Mouse (Mus musculus) heart, adult 18-20 months (tissue): ENCODE measurements around the gene Triobp. TPM values are rescaled to one million over a fixed set of nuclear protein-coding genes. Genes with fewer than 3 reads are reported as not detected.
"Not testable (repeated sequence)": the region's sequence is repeated elsewhere in the genome, so short reads cannot be mapped to it uniquely, and the experiment has no call there.

Experiments
- DNase-seq, 2 experiments: peaks; one replicate each; pipeline ENCODE4 v3.0.0; 2021 to 2022; ENCODE audit warnings: mixed read lengths in 1 of 2
- microRNA-seq, 2 experiments: library from miRNA; unstranded; fragments of <30 nt; microRNA quantifications; one replicate each; pipeline ENCODE4 v1.2.0; 2022
- total RNA-seq, 2 experiments: library from RNA; stranded (reverse); gene quantifications; 2 replicates each; pipeline ENCODE4 v1.2.3; 2021

Gene Triobp
- total RNA-seq, 2 experiments from 2014 or later, result 25.5 to 30.2 TPM

GRCm38 (mm10) chr15:79030551-79031435, 83.3 kb downstream of the Triobp start:
- DNase-seq, result peak; percentile 93 to 96

DNA sequence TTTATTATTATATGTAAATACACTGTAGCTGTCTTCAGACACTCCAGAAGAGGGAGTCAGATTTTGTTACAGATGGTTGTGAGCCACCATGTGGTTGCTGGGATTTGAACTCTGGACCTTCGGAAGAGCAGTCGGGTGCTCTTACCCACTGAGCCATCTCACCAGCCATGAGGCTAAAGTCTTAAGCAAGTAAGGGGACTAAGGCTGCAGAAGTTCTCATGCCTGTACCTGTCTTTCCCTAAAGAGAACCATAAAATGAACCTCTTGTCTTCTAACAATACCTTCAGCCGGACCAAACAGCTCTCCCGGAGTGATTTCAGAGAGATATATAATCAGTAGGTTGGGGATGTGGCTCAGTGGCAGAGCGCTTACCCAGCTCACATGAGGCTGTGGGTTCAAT, 84.4 kb downstream of the Triobp start:
- DNase-seq, result not testable (repeated sequence)

GRCm38 (mm10) chr15:79037913-79038328, 90.4 kb downstream of the Triobp start:
- peak; percentile 63 to 90 for DNase-seq

- DNase-seq, result no peak
Measured at GRCm38 (mm10) chr15:79038331-79038730, 90.8 kb downstream of the Triobp start.

- DNase-seq, result peak; percentile 73 to 76
Measured at GRCm38 (mm10) chr15:79038853-79039252, 91.3 kb downstream of the Triobp start.

DNA sequence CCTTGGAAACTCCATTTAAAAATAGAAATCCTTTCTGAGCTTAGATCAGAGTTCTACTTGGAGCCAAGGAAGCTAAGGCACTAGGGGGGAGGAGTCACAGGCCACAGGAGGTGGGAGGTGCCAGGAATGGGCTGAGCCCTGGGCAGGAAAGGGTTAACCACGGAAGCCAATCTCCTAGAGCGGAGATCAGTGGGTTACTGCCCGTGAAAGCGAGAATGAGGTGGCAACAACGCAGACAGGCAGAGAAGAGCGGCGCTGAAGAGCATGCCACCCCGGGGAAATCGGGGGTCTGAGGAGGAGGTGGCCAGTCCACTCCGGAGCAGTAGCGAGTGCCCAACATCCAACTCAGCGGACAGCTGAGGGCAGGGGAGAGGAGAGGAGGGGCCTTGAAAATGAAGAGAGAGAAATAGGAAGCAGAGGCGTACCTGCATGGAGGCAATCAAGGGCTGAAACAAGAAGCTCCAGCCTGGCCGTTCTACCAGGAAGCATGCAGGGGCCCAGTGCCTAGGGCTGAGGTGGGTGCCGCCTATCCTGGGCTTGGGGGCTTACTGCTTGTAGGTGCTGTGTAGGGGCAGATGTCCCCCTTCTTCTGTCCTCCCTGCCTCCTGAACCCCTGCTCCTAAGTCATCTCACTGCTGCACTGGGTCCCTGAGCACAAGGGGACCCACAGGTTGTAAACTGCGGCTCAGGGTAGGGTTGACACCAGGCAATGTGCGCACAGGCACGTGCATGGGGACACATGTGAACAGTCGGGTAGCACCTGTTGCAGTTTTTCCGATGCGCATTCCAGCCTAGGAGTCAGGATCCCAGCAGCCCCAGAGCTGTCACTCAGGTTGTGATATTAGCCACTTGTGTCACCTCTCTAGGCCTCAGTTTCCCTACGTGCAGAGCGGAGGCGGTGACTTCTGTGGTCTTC, 93.2 kb downstream of the Triobp start:
- DNase-seq, result no peak

DNA sequence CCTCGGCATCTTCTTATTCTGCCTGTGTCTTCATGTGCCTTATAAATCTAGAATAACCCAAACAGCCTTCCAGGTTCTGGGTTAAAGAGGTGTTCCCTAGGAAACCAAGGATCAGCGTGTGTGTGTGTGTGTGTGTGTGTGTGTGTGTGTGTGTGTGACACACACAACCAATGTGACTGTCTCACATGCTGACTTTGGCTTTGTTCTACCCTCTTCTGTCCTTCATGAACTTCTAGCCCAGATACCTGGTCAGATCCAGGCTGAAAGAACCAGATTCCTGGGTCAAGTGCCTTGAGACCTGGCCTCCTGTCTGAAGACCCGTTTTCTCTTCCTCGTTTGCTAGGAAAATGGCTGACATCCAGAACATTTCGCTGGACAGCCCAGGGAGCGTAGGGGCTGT, 94.1 kb downstream of the Triobp start, which contains the start of gene Galr3:
Gene Galr3, plus strand, starts transcription at position 301 of the 400 bp plus-strand sequence.
- no peak for DNase-seq

DNA sequence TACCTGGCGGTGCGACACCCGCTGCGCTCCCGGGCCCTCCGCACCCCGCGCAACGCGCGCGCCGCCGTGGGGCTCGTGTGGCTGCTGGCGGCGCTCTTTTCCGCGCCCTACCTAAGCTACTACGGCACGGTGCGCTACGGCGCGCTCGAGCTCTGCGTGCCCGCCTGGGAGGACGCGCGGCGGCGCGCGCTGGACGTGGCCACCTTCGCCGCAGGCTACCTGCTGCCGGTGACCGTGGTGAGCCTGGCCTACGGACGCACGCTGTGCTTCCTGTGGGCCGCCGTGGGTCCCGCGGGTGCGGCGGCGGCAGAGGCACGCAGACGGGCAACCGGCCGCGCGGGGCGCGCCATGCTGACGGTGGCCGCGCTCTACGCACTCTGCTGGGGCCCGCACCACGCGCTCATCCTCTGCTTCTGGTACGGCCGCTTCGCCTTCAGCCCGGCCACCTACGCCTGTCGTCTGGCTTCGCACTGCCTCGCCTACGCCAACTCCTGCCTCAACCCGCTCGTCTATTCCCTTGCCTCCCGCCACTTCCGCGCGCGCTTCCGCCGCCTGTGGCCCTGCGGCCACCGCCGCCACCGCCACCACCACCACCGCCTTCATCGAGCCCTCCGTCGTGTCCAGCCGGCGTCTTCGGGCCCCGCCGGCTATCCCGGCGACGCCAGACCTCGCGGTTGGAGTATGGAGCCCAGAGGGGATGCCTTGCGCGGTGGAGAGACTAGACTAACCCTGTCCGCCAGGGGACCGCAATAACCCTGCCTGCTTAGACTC, 95.4 kb downstream of the Triobp start:
- no peak for DNase-seq

GRCm38 (mm10) chr15:79044837-79045236, 97.3 kb downstream of the Triobp start:
- no peak for DNase-seq

- no peak for DNase-seq
Measured at GRCm38 (mm10) chr15:79048186-79048585, 100.7 kb downstream of the Triobp start.

DNA sequence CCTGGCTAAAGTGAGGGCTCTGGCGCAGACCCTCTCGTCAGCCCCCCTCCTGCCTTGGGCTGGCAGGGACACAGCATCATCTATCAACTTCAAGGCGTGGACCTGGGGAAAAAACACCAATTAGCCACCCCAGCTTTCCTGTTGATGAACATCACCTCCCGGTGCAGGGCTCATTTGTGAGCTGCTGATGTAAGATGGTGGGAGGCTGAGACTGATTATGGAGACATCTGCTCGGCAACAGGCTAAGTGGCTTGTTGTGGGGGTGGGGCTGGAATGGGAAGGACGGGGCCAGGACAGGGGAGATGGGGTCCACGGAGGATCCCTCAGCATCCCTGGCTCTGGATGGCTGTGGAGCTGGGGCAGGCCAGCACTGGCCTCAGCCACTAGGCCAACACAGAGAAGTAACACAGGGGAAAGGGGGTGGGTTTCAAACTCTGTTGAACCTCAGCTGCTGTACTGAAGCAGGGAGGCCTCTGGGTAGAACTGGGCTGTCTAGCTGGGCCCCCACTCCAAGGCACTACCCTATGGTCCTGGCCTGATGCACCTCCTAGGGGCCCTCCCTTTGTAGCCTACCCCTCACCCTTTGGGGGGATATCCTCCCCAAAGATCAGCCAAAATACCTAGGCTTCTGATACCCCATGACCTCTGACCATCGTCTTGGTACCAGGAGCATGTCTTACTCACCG, 102.8 kb downstream of the Triobp start:
- DNase-seq, result no peak

- DNase-seq, result no peak
Measured at GRCm38 (mm10) chr15:79050964-79051363, 103.4 kb downstream of the Triobp start.

DNA sequence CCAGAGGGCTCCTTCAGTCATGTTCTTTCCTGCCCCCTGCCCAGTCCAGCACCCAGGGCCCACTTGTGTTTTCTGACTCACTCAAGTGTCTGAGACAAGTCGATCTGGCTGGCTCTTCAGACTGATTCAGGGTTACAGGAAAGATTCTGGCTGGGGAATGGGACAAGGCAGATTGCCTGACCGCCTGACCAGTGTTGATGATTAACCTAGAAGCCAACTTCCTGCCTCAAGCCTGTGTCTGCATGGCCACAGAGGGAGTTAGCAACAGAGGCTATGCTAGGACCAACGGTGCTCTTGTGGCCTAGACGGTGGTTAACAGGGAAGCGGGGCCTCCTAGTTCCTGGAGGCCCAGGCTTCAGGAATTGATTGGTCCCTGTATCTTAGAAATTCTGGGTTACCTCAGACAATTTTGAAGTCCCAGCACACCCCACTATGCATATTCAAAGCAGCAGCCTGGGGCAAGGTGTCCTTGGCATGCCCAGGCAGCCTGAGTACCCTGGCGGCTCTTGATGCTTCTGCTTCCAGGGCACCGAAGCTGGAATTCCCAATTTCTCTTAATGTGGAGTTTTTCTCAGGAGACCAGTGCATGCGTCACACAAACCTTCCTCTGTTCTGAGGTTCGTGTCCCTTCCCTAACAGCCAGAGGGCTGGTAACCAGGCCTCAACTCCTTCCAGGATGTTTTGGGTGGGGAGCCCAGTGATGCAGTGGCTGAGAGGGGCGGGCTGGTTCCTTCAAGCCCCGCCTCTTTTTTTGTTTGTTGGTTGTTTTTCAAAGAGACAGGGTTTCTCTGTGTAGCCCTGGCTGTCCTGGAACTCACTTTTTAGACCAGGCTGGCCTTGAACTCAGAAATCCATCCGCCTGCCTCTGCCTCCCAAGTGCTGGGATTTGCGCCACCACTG, 104.2 kb downstream of the Triobp start:
- DNase-seq, result no peak

GRCm38 (mm10) chr15:79052366-79052765, 104.8 kb downstream of the Triobp start:
- DNase-seq, result no peak

Small RNA genes lying within 50 kb of the gene (microRNA-seq; reads per million reads assigned to microRNA genes)
- 1.1 to 2.4 reads per million in 2 experiments for gene Mir6956

Other genes starting within 250 kb of the Triobp start
- gene Elfn2, start 229.0 kb upstream of the Triobp start, total RNA-seq, result 1 to 10 TPM; 1.6 to 2.2 TPM
- gene Mfng, start 174.2 kb upstream of the Triobp start, total RNA-seq, result 10 to 100 TPM; 10.8 to 11.0 TPM
- 10 to 100 TPM; 14.1 to 14.5 TPM for gene Card10, start 144.7 kb upstream of the Triobp start, total RNA-seq
- 10 to 100 TPM; 26.3 to 27.9 TPM for gene Cdc42ep1, start 105.1 kb upstream of the Triobp start, total RNA-seq
- gene Lgals2, start 92.2 kb upstream of the Triobp start, total RNA-seq, result not detected
- 10 to 100 TPM; 40.3 to 45.2 TPM for gene Gga1, start 70.5 kb upstream of the Triobp start, total RNA-seq
- under 1 TPM; 0.10 to 0.27 TPM for gene Gm49510, start 48.1 kb upstream of the Triobp start, total RNA-seq
- 1 to 10 TPM; 3.5 to 7.1 TPM for gene Sh3bp1, start 48.0 kb upstream of the Triobp start, total RNA-seq
- under 1 TPM; 0.62 to 0.64 TPM for gene Pdxp, start 33.8 kb upstream of the Triobp start, total RNA-seq
- gene Lgals1, start 21.0 kb upstream of the Triobp start, total RNA-seq, result 100 to 1,000 TPM; 185 to 222 TPM
- 10 to 100 TPM; 15.7 to 19.1 TPM for gene Nol12, start 12.8 kb upstream of the Triobp start, total RNA-seq
- 10 to 100 TPM; 62.5 to 70.0 TPM for gene H1f0, start 80.7 kb downstream of the Triobp start, total RNA-seq
- gene Galr3, start 94.2 kb downstream of the Triobp start, total RNA-seq, result not detected
- 1 to 10 TPM; 7.2 to 8.6 TPM for gene Ankrd54, start 115.2 kb downstream of the Triobp start, total RNA-seq
- gene Eif3l, start 127.5 kb downstream of the Triobp start, total RNA-seq, result 10 to 100 TPM; 70.4 to 73.8 TPM
- 10 to 100 TPM; 38.5 to 44.1 TPM for gene Micall1, start 161.2 kb downstream of the Triobp start, total RNA-seq
- gene Polr2f, start 193.3 kb downstream of the Triobp start, total RNA-seq, result 100 to 1,000 TPM; 135 TPM
- 1 to 10 TPM in 1 of 2 experiments, under 1 TPM in 1; 0.89 to 3.4 TPM for gene 1700088E04Rik, start 193.5 kb downstream of the Triobp start, total RNA-seq
- gene Sox10, start 217.5 kb downstream of the Triobp start, total RNA-seq, result 1 to 10 TPM; 1.4 TPM